Mouse (Mus musculus) bone marrow, adult 2 months (tissue): Measurements from ENCODE around the gene Gm20390.

Source experiments
- CTCF ChIP-seq: fragments of 200-500 bp; IDR thresholded peaks from 2 replicates; pipeline ENCODE4 v1.5.1; 2011; ENCODE audit warnings: low read length, control low read depth; ENCODE audit not compliant: control insufficient read depth, insufficient read depth
- POLR2A ChIP-seq: fragments of 200-500 bp; IDR thresholded peaks from 2 replicates; pipeline ENCODE4 v1.6.1; 2011; ENCODE audit warnings: low read depth, mild to moderate bottlenecking, control low read depth, low read length, borderline replicate concordance; ENCODE audit not compliant: control insufficient read depth

- TF ChIP-seq POLR2A (no peak), CTCF (no peak)
These were observed 712 bp downstream of the Gm20390 start for GRCm38 (mm10) chr11:93967381-93967780.
